Mouse (Mus musculus) lung, adult 18-20 months (tissue): Measurements from ENCODE around the gene Rpl13.
A peak's percentile ranks its signal among the peaks of the same experiment; 100 is the strongest.

ENCODE experiments used
- DNase-seq, 2 experiments: peaks; one replicate each; pipeline ENCODE4 v3.0.0; 2022; ENCODE audit warnings: mixed read lengths in 2 of 2

The Rpl13 gene

GRCm38 (mm10) chr8:123108953-123109352 lies 6.8 kb downstream of the Rpl13 start:
- no peak for DNase-seq

GRCm38 (mm10) chr8:123110649-123111048 lies 8.5 kb downstream of the Rpl13 start:
- DNase-seq: peak; percentile 37 to 58

- DNase-seq: no peak
Observed at GRCm38 (mm10) chr8:123112892-123113291, 10.7 kb downstream of the Rpl13 start.

GRCm38 (mm10) chr8:123113908-123114469 lies 11.8 kb downstream of the Rpl13 start:
- no peak for DNase-seq

GRCm38 (mm10) chr8:123114644-123115043 lies 12.5 kb downstream of the Rpl13 start:
- no peak for DNase-seq

GRCm38 (mm10) chr8:123117127-123117731 lies 15.1 kb downstream of the Rpl13 start, which contains the start of gene Cpne7:
Cpne7 (plus strand) TSS chr8:123117374.
- DNase-seq: no peak

GRCm38 (mm10) chr8:123117744-123118143 lies 15.6 kb downstream of the Rpl13 start:
- DNase-seq: no peak

GRCm38 (mm10) chr8:123122059-123122458 lies 19.9 kb downstream of the Rpl13 start:
- no peak for DNase-seq

GRCm38 (mm10) chr8:123122670-123123069 lies 20.5 kb downstream of the Rpl13 start:
- no peak for DNase-seq

GRCm38 (mm10) chr8:123126193-123126816 lies 24.2 kb downstream of the Rpl13 start:
- DNase-seq: peak; percentile 64 to 65

- no peak for DNase-seq
Observed at GRCm38 (mm10) chr8:123131041-123131440, 28.9 kb downstream of the Rpl13 start.

- DNase-seq: no peak
Observed at GRCm38 (mm10) chr8:123132953-123133352, 30.8 kb downstream of the Rpl13 start.

GRCm38 (mm10) chr8:123134149-123134713 lies 32.1 kb downstream of the Rpl13 start:
- DNase-seq: no peak

- DNase-seq: no peak
Observed at GRCm38 (mm10) chr8:123135406-123135805, 33.3 kb downstream of the Rpl13 start.

- no peak for DNase-seq
Observed at GRCm38 (mm10) chr8:123135806-123136205, 33.7 kb downstream of the Rpl13 start.

GRCm38 (mm10) chr8:123136287-123136686 lies 34.1 kb downstream of the Rpl13 start:
- no peak for DNase-seq

GRCm38 (mm10) chr8:123137645-123138077 lies 35.5 kb downstream of the Rpl13 start:
- no peak for DNase-seq

- no peak for DNase-seq
Observed at GRCm38 (mm10) chr8:123138741-123139140, 36.6 kb downstream of the Rpl13 start.

GRCm38 (mm10) chr8:123141741-123142462 lies 39.8 kb downstream of the Rpl13 start:
- DNase-seq: peak; percentile 60 to 83

GRCm38 (mm10) chr8:123145279-123145678 lies 43.1 kb downstream of the Rpl13 start:
- DNase-seq: peak; percentile 31 to 55

GRCm38 (mm10) chr8:123146390-123146789 lies 44.2 kb downstream of the Rpl13 start:
- peak in 1 of 2 experiments; percentile 34 for DNase-seq

- peak; percentile 39 to 58 for DNase-seq
Observed at GRCm38 (mm10) chr8:123150737-123151171, 48.6 kb downstream of the Rpl13 start.
